Mouse (Mus musculus) 3T3-L1 (cell line): ENCODE measurements around the gene Myo3b.

Experiments used
- DNase-seq: peaks from one replicate; pipeline ENCODE4 v3.0.0-alpha.2; 2015; ENCODE audit warnings: low read depth, low spot score

Myo3b gene

DNA sequence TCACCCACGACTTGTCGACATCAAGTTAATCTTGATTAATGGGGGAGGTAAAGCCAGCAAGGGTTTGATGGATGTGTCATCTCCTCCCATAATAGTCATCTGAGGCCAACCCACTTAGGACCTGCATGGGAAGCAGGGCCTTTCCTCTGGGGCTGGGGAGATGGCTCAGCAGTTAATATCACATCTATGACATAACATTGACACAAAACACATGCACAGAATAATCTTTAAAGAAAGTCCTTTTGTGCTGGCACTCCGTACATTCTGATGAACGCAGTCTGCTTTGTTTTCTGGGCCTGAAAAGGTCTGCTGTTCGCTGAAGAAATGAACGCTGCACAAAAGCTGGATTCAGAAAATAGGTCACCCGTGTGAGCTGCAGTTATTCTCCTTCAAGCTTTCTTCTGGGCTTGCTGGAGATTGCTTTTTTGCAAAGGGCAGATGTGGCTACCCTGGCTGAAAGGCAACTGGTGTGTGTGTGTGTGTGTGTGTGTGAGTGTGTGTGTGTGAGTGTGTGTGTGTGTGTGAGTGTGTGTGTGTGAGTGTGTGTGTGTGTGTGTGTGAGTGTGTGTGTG lies 26.9 kb downstream of the Myo3b start:
- no peak for DNase-seq

DNA sequence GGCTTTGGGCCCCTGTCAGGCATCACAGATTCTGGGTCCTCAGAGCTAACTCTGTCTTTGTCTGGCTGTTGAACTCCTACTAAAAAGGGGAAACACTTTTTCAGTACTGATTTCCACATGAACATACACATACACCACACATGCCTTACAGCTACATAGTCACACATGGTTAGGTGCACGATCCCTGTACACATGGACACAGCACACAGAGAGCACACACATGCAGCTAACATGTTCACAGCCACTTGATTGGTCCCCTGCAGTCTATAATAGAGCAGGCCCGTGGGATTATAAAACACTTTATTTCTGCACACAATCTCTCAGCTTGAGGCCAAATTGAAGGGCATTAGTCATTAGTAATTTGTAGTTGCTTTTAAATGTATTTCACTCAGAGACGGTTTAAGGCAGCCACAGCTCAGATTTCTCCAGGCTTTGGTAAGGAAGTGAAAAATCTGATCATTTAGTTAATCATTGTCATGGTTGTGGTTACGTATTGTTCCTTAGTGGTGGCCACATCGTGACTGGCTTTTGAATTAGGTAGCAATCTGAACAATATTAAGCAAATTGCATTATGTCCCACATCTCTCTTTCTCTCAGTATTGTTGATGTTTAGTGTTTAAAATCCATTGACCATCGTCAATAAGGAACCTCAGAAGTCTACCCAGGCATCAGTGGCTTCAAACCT lies 27.6 kb downstream of the Myo3b start:
- no peak for DNase-seq

DNA sequence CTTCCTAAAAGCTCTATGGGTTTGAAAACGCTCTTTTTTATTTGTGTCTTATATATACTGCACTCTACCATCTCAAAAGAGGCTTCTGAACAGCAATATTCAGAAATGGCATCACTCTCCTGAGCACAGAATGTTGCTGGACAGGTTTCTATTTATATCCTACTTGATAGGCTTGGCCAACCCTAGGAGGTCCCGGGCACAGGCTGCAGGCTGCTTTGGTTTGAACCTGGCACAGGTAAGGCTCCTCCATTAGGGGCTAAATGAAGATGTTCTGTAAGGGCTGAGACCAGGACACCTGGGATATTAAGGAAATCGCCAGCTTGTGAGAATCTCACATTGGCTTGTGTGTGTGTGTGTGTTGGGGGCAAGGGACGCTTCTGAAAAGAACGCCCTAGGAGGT lies 30.9 kb downstream of the Myo3b start:
- no peak for DNase-seq

DNA sequence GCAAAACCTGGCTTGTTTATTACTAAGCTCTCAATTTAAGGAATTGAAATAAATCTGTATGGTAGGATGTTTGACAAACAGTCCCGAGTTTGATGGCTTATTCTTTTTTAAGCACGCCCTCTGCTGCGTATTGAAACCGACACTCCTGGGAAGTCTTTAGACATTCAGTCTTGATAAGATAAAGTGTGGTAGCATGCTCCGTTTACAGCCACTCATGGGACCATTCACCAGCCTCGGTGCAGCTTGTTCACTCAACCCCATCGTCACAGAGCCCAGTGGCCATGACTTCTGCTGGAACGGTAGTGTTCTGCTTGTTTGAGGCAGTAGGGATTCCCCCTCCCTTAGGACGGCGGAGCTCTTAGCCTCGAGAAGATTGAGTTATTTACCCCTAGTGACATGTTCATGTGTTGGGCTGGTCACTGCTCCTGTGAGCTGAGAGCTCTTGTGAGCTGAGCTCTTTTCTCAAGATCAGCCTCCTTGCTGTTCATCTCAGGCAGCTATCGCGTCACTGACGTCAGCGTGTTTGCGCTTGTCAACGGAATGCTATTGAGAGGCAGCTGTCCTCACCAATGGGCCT lies 44.6 kb downstream of the Myo3b start:
- DNase-seq: no peak

DNA sequence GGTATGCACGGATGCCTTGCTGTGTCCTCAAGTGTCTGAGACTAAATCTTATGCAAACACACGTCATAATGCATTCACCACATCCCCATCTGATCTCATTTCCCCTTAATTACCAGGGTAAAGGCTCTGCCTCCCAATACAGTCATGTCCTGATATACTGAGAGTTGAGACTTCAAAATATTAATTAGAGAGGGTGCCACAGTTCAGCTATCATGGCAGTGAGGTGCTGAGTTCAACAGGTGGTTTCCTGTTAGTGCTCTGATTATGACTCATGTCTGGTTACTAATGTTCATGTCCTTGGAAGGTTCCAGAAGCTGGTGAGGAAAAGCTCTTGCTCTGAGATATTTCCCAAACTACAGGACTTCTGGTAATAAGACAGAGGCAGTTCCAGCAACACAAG lies 52.3 kb downstream of the Myo3b start:
- DNase-seq: no peak

DNA sequence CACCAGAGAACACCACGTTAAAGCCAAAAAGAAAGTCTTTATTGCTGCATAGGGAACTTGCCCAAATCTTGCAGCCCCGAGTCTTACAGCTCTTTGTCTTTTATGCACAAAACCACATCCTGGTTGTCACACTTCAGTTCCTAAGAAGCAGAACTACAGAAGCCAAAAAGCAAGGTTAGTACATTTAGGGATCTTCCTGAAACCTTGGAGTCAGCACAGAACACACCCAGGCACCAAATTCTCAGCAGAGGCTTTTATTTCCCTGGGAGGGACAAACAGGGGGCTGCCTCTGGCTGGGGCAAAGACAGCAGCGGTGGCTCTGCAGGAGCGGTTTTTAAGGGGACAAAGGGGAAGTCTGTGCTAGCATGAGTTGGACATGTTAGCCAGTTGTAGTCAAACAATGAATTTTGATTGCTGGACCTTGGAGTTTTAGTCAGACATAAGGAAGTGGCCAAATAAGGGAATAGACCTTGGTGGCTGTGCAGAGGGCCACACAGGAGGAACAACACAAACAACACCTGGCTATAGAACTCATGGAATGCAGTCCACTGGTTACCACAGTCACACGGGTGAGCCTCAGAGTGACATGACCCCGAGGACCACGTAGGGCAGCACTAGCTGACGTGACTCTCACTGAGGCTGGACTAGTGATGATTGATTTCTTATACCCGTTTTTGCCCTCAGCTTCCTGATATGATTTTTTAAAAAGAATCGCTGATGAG lies 53.0 kb downstream of the Myo3b start:
- no peak for DNase-seq

DNA sequence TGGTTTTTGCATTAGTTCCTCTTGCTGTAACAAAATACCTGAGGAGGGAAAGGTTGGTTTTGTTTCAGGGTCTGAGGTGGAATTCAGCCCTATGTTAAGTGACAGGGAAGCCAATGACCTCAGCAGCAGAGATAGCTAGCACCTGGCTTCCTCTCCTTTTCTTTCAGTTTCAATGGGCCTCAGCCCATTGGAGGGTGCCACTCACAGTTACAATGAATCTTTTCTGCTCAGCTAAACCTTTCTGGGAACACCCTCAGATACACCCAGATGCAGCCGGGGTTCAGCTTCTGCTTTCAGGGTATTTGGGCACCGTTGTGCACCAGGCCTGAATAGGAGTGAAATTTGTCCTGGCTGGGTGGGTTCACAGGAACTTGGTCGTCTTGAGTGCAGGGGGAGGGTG lies 53.7 kb downstream of the Myo3b start:
- no peak for DNase-seq

DNA sequence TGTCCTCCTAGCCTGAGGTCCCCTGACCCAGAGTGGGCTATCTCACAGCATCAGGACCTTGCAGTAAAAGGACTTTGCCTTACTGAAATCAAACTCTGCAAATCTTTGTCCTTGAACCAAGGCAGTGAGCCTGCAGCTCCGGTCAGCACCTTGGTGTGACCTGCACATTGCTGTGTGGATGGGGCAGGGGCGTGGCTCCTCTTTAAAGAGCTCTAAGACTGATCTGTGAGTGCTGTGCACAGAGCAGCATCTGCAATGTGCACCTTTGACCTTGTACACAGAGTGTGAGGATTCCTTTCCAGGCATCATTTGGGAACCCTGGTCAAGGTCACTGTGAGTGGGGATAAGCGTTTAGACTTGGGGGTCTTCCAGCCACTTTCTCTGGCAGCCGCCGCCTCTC lies 55.5 kb downstream of the Myo3b start:
- no peak for DNase-seq

DNA sequence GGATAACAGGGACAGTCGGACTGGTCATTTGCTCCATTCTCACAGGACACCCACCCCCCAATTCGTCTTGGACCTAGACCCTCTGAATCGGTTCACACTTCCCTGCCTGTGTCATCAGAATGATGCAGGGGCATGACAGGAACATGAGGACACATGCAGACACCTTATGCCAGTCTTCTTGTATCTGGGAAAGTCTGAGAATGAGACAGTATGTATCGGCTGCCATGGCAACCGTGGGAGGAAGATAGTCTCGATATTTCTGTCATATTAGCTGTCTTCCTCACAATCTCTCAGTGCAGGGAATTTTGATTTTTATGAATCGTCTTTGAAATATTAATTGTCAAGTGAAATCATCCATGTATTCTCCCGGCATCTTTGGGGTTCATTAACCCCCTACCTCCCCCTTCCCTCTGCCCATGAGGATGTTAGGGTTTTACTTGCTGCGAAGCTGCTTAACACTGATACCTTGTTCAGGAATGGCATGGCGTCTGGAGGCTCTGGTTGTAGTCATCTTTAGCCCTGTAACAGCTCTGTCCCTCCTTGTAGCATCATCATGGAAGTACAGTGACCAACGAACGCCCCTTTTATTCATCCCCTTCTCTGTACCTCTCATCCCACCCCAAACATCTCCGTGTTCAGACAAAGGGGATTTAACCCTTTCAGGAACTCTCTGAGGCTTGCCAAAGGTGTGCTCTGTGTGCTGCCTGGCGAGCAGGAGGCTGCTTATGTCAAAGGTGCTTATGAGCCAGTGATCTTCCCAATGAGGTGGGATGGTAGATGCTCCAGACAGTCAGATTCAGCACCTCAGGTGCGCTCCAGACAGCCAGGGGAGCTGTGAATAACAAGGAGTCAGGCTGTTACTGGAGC lies 58.5 kb downstream of the Myo3b start:
- no peak for DNase-seq

DNA sequence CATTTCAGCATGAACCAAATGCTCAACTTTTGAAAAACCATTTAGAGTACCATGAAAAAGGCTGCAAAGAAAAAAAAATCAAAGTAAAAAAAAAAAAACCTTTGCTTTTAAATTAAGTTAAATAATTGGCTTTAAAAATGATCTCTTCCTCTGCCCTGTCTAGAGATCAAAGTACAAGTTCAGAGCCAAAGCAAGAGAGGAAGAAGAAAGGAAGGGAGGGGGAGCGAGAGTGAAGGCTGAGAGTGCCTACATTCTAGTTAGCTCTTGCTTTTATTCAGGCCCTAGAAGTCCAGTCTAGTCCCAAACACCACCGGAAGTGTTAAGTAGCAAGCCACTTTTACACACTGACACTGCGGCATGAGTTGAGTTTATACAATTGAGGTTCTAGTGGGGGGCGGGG lies 60.5 kb downstream of the Myo3b start:
- no peak for DNase-seq

DNA sequence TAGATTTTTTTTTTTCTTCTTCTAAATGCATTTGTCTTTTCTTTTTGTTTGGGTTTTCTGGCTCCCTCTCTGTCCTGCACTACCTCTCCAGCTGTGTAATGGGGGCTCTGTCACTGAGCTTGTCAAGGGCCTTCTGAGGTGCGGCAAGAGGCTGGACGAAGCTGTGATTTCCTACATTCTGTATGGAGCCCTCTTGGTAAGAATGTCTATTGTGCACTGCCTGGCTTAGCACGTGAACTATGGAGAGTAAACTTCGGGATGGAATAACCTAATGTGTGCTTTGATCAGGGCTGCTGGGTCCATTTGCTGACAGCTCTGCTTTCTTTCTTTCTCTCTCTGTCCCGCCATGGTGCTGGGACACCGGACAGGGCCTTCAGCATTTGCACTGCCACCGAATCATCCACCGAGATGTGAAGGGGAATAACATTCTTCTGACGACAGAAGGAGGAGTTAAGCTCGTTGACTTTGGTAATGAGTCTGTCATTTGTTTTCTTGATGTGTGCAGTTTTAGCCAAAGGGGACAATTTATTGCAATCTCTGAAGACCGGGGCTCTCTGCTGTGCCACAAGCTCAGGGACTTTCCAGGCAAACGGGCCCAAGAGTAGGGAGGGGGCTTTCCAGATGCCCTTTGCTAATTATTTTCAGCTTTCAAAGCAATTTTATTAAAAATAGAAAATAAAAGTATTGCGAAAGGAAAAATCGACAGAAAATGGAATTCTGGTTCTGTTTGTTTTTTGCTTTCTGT lies 66.5 kb downstream of the Myo3b start:
- DNase-seq: no peak

DNA sequence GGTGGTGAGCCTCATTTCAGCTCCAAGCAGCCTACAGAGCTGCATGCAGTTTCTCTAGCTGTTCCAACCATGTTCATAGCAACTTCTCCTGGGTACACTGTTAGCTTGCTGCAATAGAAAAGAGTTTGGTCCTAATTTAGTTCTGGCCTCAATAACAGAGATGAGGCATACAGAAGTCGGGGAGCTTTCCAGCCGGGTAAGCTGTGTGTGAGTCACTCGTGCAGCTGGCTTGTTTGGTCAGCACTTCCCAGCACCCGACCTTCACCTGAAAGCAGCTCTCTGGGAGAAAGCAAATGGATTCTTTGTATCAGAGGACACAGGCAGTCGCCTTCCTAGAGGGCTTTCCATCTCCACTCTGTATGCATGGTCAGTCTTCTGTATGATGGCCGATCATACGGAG lies 70.1 kb downstream of the Myo3b start:
- DNase-seq: peak; percentile 44

DNA sequence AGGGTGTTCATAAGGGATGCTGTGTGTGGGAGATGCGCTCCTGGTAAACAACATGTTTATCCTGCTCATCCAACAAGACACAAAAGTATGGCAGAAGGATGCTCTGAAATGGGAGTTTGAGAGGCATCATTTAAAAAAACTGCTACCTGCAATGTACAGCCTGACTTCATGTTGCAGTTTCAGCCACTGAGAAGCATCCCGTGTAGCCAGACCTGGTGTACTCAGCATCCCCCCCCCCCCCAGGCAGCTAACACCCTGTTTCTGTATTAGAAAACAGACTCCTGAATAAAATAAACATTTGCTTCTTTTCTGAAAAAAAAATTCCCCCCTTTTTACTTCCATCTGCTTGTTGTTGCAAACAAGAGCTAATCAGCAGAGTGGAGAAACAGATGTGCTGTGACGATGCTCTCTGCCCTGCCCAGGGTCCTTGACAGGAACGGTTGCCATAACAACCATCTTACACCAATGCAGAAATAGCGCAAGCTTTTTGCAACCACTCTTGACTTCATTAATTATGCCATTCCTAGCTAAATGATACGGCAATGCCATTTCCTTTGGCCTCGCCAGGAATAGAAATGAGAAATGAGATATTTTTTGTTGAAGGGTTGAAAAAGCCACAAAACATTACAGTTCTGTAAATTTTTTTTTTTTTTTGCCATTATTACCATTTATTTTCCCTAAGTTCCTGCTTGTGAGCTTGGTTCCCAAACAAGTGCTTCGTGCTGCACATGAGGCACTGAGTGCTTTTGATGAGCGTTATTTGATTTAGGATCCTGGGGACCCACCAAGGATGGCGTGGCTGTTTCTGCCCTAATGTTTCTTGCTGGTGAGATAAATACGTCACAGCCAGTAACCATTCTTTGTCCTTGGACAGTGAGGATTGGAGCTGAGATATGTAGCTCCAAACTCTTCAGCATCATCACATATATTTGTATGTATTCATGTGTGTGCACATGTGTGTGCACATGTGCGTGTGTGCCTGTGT lies 75.2 kb downstream of the Myo3b start:
- no peak for DNase-seq

DNA sequence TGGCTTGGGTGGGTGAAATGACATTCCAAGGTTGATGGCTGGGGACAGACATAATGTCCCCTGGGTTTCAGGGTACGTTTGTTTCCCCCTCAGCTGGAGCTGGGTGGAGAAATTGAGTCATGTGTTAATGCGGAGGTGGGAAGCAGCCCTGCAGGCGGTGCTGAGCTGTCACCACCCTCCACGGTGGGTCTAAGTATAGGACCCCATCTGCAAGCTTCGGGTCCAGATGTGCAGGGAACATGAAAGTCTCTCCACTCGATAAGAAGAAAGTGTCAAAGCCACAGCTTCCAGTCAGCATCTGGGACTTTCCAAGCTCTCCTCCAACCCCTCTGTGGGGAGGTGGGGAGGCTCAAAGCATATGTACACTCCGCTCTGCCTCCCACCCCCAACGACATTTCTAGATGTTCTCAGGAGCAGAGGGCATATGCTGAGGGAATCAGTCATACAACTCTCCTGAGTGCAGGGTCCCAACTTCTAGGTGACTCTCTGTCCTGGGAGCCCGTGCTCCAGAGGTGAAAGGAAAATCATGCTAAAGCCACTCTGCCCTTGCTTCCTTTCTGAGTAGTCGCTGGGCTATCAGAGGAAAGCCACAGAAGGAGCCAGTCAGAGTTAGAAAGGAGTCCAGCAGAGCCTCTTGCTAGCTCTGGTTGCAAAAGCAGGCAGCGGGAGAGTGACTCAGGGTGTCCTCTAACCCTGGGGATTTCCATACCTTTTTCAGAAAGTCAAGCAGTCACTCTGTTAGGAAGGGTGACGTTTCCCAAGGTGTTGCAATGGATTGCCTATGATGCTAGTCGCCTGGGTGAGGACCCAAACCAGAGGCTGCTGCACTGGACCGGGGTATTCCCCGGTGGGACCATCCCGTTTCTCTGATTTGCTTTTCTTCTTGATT lies 79.7 kb downstream of the Myo3b start:
- DNase-seq: peak; percentile 29

DNA sequence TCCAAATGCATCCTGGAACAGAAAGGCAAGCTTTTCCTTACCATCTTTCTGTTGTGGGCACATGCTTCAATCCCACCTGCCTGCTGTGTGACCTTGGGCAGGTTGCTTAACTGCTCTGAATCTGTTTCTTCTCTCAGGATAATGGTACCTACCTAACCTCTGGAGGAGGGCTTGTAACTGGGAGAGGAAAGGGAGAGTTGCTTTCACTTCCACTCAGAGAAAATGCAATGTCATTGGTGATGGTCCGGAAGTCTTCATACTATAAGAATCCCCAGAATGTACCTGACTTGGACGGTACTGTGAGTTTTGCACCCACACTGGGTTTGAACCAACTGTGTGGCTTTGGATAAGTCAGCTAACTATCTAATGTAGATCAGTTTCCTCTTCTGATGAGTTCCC lies 80.3 kb downstream of the Myo3b start:
- DNase-seq: no peak

DNA sequence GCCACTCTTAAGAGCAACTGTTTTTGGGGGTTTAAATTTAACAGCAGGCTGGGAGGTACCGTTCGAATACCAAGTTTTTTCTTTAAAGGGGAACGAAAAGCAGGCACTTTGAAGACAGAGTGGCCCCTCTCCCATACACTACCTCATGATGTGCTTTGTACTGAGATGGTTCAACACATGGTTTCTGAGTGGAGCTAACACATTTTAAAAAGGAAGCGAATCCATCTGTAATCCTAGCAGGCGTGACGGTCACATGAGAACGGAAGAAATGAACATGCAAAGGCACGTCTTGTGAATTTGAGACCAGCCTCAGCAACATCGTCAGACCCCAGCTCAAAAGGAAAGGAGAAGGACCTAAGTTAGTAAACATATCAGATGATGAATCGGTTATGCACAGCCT lies 87.4 kb downstream of the Myo3b start:
- no peak for DNase-seq

DNA sequence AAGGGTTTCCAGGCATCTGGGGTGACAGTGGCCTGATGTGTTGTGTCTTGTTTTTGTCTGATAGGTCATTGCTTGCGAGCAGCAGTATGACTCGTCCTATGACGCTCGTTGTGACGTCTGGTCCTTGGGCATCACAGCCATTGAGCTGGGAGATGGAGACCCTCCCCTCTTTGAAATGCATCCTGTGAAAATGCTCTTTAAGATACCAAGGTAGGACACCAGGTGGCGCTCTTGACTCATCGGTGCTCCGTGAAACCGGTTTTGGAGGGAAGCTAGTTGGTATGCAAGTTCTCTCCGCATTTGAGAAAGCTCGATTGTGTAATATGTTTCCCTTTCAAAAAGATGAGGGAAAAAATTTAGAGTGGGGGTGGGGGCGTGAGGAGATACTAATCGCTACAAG lies 87.9 kb downstream of the Myo3b start:
- peak; percentile 87 for DNase-seq

DNA sequence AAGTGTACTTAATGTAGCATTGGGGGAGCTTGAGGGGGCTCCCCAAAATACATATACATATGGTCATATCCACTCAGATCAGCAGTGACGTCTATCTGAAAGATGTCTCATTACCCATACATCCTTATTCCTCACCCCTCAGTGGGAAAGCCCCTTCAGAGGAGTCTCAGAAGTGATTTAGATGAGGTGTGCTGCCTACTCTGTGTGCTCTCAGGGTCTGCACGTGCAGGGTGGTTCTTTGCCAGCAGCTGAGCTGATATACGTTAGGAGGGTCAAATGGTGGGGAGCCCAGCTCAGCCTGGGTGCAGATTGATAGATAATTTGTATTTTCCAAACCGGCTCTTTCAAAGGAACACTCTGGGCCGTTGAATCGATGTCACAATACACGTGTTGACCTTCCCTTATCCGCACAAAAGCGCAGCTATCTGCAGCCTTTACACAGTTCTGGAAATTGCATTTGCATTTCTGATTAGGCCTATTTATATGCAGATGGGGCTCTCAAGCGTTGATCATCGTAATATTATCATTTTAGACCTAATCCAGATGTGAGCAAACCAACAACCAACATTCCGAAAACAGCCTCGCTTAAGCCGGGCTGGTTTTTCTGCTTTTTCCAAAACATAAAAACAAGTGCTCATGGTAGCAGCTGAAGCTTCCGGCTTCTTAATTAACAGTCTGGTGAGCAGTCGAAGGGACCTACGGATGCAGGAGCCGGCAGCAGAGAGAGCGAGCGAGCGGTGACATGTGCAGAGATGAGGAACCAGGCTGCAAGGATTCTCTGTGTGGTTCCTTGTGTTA lies 88.6 kb downstream of the Myo3b start:
- DNase-seq: no peak
